Mouse (Mus musculus) heart, adult 18-20 months (tissue): ENCODE data around the gene Slco3a1. TPM values are rescaled to one million over a fixed set of nuclear protein-coding genes. Genes with fewer than 3 reads are reported as not detected.

Source experiments
- DNase-seq, 2 experiments: peaks; one replicate each; pipeline ENCODE4 v3.0.0; 2021 to 2022; ENCODE audit warnings: mixed read lengths in 1 of 2
- total RNA-seq, 2 experiments: library from RNA; stranded (reverse); gene quantifications; 2 replicates each; pipeline ENCODE4 v1.2.3; 2021

Gene Slco3a1
- total RNA-seq, 2 experiments from 2014 or later: 106 to 115 TPM

- DNase-seq: peak in 1 of 2 experiments; percentile 77
Observed at GRCm38 (mm10) chr7:74382286-74382685, 172.3 kb downstream of the Slco3a1 start.

- peak; percentile 83 to 84 for DNase-seq
Observed at GRCm38 (mm10) chr7:74381881-74382281, 172.7 kb downstream of the Slco3a1 start.

GRCm38 (mm10) chr7:74381051-74381450, 173.5 kb downstream of the Slco3a1 start:
- peak; percentile 63 to 78 for DNase-seq

- no peak for DNase-seq
Observed at GRCm38 (mm10) chr7:74377909-74378308, 176.7 kb downstream of the Slco3a1 start.

- DNase-seq: peak in 1 of 2 experiments; percentile 52
Observed at GRCm38 (mm10) chr7:74376397-74377044, 178.1 kb downstream of the Slco3a1 start.

- peak; percentile 58 to 77 for DNase-seq
Observed at GRCm38 (mm10) chr7:74375174-74375957, 179.2 kb downstream of the Slco3a1 start.

- DNase-seq: no peak
Observed at GRCm38 (mm10) chr7:74373056-74373455, 181.5 kb downstream of the Slco3a1 start.

- DNase-seq: no peak
Observed at GRCm38 (mm10) chr7:74372141-74372582, 182.4 kb downstream of the Slco3a1 start.

GRCm38 (mm10) chr7:74371656-74372055, 182.9 kb downstream of the Slco3a1 start:
- no peak for DNase-seq

- DNase-seq: peak in 1 of 2 experiments; percentile 60
Observed at GRCm38 (mm10) chr7:74371208-74371607, 183.4 kb downstream of the Slco3a1 start.

- no peak for DNase-seq
Observed at GRCm38 (mm10) chr7:74369657-74370056, 184.9 kb downstream of the Slco3a1 start.

- DNase-seq: no peak
Observed at GRCm38 (mm10) chr7:74368256-74368980, 186.2 kb downstream of the Slco3a1 start.

GRCm38 (mm10) chr7:74367350-74367749, 187.2 kb downstream of the Slco3a1 start:
- peak in 1 of 2 experiments; percentile 75 for DNase-seq

- DNase-seq: no peak
Observed at GRCm38 (mm10) chr7:74365623-74366022, 189.0 kb downstream of the Slco3a1 start.

GRCm38 (mm10) chr7:74364956-74365355, 189.6 kb downstream of the Slco3a1 start:
- DNase-seq: no peak

GRCm38 (mm10) chr7:74363440-74363839, 191.1 kb downstream of the Slco3a1 start:
- no peak for DNase-seq

- DNase-seq: no peak
Observed at GRCm38 (mm10) chr7:74361677-74362076, 192.9 kb downstream of the Slco3a1 start.

- no peak for DNase-seq
Observed at GRCm38 (mm10) chr7:74357027-74357426, 197.6 kb downstream of the Slco3a1 start.

GRCm38 (mm10) chr7:74354527-74355256, 199.9 kb downstream of the Slco3a1 start:
- DNase-seq: peak; percentile 24 to 56

GRCm38 (mm10) chr7:74353707-74354468, 200.7 kb downstream of the Slco3a1 start:
- no peak for DNase-seq

- DNase-seq: no peak
Observed at GRCm38 (mm10) chr7:74353240-74353639, 201.3 kb downstream of the Slco3a1 start.
